ENCODE assay signal across 9 mouse cellular contexts in genomic region chr4:132198285-132198712, GRCm38 (mm10). TPM values are rescaled to one million over a fixed set of nuclear protein-coding genes. Genes with fewer than 3 reads are reported as not detected.
A peak's percentile ranks its signal among the peaks of the same experiment; 100 is the strongest.
DNase-seq lines count a peak whose midpoint lies in the region; ATAC-seq and TF ChIP-seq lines count a peak whose summit lies in the region.
"Had no signal": no experiment of that assay in that cellular context is flagged by ENCODE, and none has a peak within 500 bp of the region (broad histone marks: within the 10 kb centered on the region; RNA-seq: fewer than 3 reads in every experiment).

No protein-coding gene starts in this region.

- H3K9ac ChIP-seq in heart, adult 2 months (ENCODE audit: low read depth, low read length) = no peak overlapping the region
- no peak overlapping the region for H3K9ac ChIP-seq in kidney, embryonic 15.5 days
- H3K9ac ChIP-seq in forebrain, embryonic 13.5 days = no peak overlapping the region
- H3K9ac ChIP-seq: hindbrain, embryonic 15.5 days had no signal

- H3K27ac ChIP-seq in heart, adult 2 months = no peak overlapping the region; the same call in 1 of the 2 replicates
- H3K27ac ChIP-seq in kidney, embryonic 15.5 days = no peak overlapping the region
- no peak overlapping the region for H3K27ac ChIP-seq in forebrain, embryonic 13.5 days
- H3K27ac ChIP-seq: hindbrain, embryonic 15.5 days had no signal

- H3K36me3 ChIP-seq in heart, adult 2 months (ENCODE audit: control insufficient read depth, insufficient read depth, low read length) = peaks cover 41% of the 10 kb centered on the region
- H3K36me3 ChIP-seq in kidney, embryonic 15.5 days = peaks cover 78% of the 10 kb centered on the region
- peaks cover 46% of the 10 kb centered on the region for H3K36me3 ChIP-seq in forebrain, embryonic 13.5 days (ENCODE audit: poor library complexity, severe bottlenecking)

- ATAC-seq in kidney, embryonic 15.5 days (replicated peaks; ENCODE audit: low FRiP score) = 0 out of 2 replicates have a peak, but pooled peaks have one; percentile 29
- peak; percentile 77 for ATAC-seq in megakaryocyte progenitor cell, adult 5-6 weeks (replicated peaks; ENCODE audit: poor library complexity)
- no peak for ATAC-seq in forebrain, embryonic 13.5 days

- H3K4me2 ChIP-seq in kidney, embryonic 15.5 days = no peak overlapping the region
- H3K4me2 ChIP-seq in forebrain, embryonic 13.5 days = no peak overlapping the region
- H3K4me2 ChIP-seq: hindbrain, embryonic 15.5 days had no signal

- intact Hi-C loops in heart, adult 2 months (cut with DNase I) = no loop called here
- intact Hi-C loops in heart, postnatal 25 days (cut with DNase I) = no loop called here

- peaks cover 8% of the 10 kb centered on the region for H3K4me1 ChIP-seq in heart, adult 2 months (ENCODE audit: control insufficient read depth, insufficient read depth, low read length)
- peaks cover 22% of the 10 kb centered on the region for H3K4me1 ChIP-seq in kidney, embryonic 15.5 days
- peaks cover 50% of the 10 kb centered on the region for H3K4me1 ChIP-seq in forebrain, embryonic 13.5 days

- no peaks in the 10 kb centered on the region for H3K27me3 ChIP-seq in heart, adult 2 months (ENCODE audit: control insufficient read depth, insufficient read depth, low read length)
- H3K27me3 ChIP-seq in kidney, embryonic 15.5 days = no peaks in the 10 kb centered on the region
- H3K27me3 ChIP-seq in forebrain, embryonic 13.5 days = no peaks in the 10 kb centered on the region
- H3K27me3 ChIP-seq: hindbrain, embryonic 15.5 days had no signal

- DNase-seq in heart, adult 2 months = peak in 1 of 2 experiments; percentile 26
- DNase-seq in heart, postnatal 25 days (ENCODE audit: low spot score) = no peak
- DNase-seq in brain, embryonic 14.5 days (ENCODE audit: low read depth) = peak; percentile 18
- no peak for DNase-seq in cerebellum, adult 11 months
- DNase-seq in right cerebral cortex, adult 18-20 months = no peak

- TF ChIP-seq CTCF in heart, adult 2 months (IDR thresholded peaks at IDR 0.05) = peak; percentile 63
- TF ChIP-seq CTCF in brain, embryonic 14.5 days (IDR thresholded peaks at IDR 0.05; ENCODE audit: borderline replicate concordance, extremely low read depth, insufficient read depth, insufficient read length) = peak; percentile 6; the same call in 1 of the 2 replicates

- H3K4me3 ChIP-seq in heart, adult 2 months = no peak overlapping the region
- no peak overlapping the region for H3K4me3 ChIP-seq in kidney, embryonic 15.5 days (replicated peaks)
- H3K4me3 ChIP-seq in forebrain, embryonic 13.5 days = no peak overlapping the region
- H3K4me3 ChIP-seq: hindbrain, embryonic 15.5 days had no signal

- WGBS in heart, adult 2 months = 32% methylated on average over 4 of the region's 4 CpGs
- 53% methylated on average over 4 of the region's 4 CpGs for WGBS in kidney, embryonic 15.5 days
- 55% methylated on average over 4 of the region's 4 CpGs for WGBS in forebrain, embryonic 13.5 days

- H3K79me2 ChIP-seq in heart, adult 2 months (replicated peaks; ENCODE audit: control insufficient read depth, insufficient read depth, low read length) = peaks cover 13% of the 10 kb centered on the region

- no peak for TF ChIP-seq POLR2A in heart, adult 2 months (IDR thresholded peaks at IDR 0.05; ENCODE audit: insufficient read depth, low read depth, low read length)
- no peak for TF ChIP-seq POLR2A in brain, embryonic 14.5 days (IDR thresholded peaks at IDR 0.05; ENCODE audit: borderline replicate concordance, extremely low read depth, insufficient read depth, insufficient read length, poor library complexity, severe bottlenecking)

- H3K9me3 ChIP-seq in kidney, embryonic 15.5 days (replicated peaks) = no peaks in the 10 kb centered on the region
- no peaks in the 10 kb centered on the region for H3K9me3 ChIP-seq in forebrain, embryonic 13.5 days (replicated peaks)
- H3K9me3 ChIP-seq: hindbrain, embryonic 15.5 days had no signal

- TF ChIP-seq EP300 in heart, adult 2 months (IDR thresholded peaks at IDR 0.05; ENCODE audit: insufficient read depth, low read depth, low read length) = no peak

RNA-seq across cellular contexts. Expression of gene Ythdf2, which starts 13.8 kb away (rescaled TPM):
- 10 to 100 TPM; 26.8 to 27.5 TPM for total RNA-seq in heart, adult 2 months (2021)
- 9.7 and 17.7 TPM in 2 replicates for polyA plus RNA-seq in heart, adult 2 months (2012; rRNA removed)
- 10 to 100 TPM; 26.1 to 27.9 TPM for total RNA-seq in heart, postnatal 25 days (2021)
- polyA plus RNA-seq in brain, embryonic 14.5 days (2012; rRNA removed) = 46.6 and 52.2 TPM in 2 replicates
- polyA plus RNA-seq in kidney, embryonic 15.5 days (2015; fragmentation: Nextera tagmentation; extraction: Ambion mirVana) = 107 and 113 TPM in 2 replicates
- total RNA-seq in megakaryocyte progenitor cell, adult 5-6 weeks (2015) = 64.7 and 66.5 TPM in 2 replicates
- 64.0 and 69.7 TPM in 2 replicates for total RNA-seq in megakaryocyte progenitor cell, adult 5-6 weeks (2017)
- 154 and 162 TPM in 2 replicates for polyA plus RNA-seq in forebrain, embryonic 13.5 days (2015; fragmentation: Nextera tagmentation; extraction: Ambion mirVana)

RNA-seq across cellular contexts. Expression of gene Oprd1, which starts 54.0 kb away (rescaled TPM):
- total RNA-seq in heart, adult 2 months (2021) = under 1 TPM; 0.20 to 0.21 TPM
- 0.43 and 0.64 TPM in 2 replicates for polyA plus RNA-seq in heart, adult 2 months (2012; rRNA removed)
- under 1 TPM; 0.20 to 0.23 TPM for total RNA-seq in heart, postnatal 25 days (2021)
- polyA plus RNA-seq in brain, embryonic 14.5 days (2012; rRNA removed) = 0.28 and 0.41 TPM in 2 replicates
- 0.23 and 0.41 TPM in 2 replicates for polyA plus RNA-seq in kidney, embryonic 15.5 days (2015; fragmentation: Nextera tagmentation; extraction: Ambion mirVana)
- not detected in 2 replicates for total RNA-seq in megakaryocyte progenitor cell, adult 5-6 weeks (2015)
- not detected in 2 replicates for total RNA-seq in megakaryocyte progenitor cell, adult 5-6 weeks (2017)
- 0.06 and 0.12 TPM in 2 replicates for polyA plus RNA-seq in forebrain, embryonic 13.5 days (2015; fragmentation: Nextera tagmentation; extraction: Ambion mirVana)
